Mouse (Mus musculus) left cerebral cortex, postnatal 10 days (tissue): ENCODE results near the gene Ndufaf3. TPM values are rescaled to one million over a fixed set of nuclear protein-coding genes. Genes with fewer than 3 reads are reported as not detected.
A peak's percentile ranks its signal among the peaks of the same experiment; 100 is the strongest.

Experiments
- DNase-seq, 2 experiments: peaks; one replicate each; pipeline ENCODE4 v3.0.0; 2021 to 2022; ENCODE audit warnings: low spot score in 2 of 2, mixed read lengths in 1 of 2; ENCODE audit errors: extremely low spot score in 1 of 2
- intact Hi-C: fragments of 180-260 bp; cut with DNase I; formaldehyde crosslinking; loops from one replicate; pipeline ENCODE4 v1.15.1; 2025
- total RNA-seq, 2 experiments: library from RNA; stranded (reverse); gene quantifications; 2 replicates each; pipeline ENCODE4 v1.2.3; 2021

Ndufaf3 gene
- total RNA-seq, 2 experiments from 2014 or later = 53.3 to 57.0 TPM

- intact Hi-C loops = no loop called here
- DNase-seq = no peak
Observed at GRCm38 (mm10) chr9:108575321-108576297, 8.4 kb upstream of the Ndufaf3 start.

DNA sequence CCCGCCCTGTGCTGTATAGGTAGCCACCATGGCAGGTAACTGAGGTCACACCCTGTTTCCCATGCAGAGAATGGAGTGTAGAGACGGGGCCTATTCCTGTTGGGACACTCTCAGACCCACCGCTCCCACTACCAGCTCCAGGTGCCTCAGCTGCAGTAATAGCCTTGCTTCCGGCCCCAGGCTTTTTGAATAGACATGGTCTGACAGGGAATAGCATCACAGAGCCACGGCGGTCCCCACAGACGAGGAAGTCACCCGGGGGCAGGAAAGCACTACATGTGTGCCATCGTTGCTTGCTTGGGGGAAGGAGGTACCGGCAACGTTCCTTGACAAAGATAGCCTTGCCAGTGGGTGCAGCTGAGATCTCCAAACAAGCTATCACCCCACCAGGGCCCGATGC lies 7.7 kb upstream of the Ndufaf3 start:
- intact Hi-C loops = no loop called here
- no peak for DNase-seq

DNA sequence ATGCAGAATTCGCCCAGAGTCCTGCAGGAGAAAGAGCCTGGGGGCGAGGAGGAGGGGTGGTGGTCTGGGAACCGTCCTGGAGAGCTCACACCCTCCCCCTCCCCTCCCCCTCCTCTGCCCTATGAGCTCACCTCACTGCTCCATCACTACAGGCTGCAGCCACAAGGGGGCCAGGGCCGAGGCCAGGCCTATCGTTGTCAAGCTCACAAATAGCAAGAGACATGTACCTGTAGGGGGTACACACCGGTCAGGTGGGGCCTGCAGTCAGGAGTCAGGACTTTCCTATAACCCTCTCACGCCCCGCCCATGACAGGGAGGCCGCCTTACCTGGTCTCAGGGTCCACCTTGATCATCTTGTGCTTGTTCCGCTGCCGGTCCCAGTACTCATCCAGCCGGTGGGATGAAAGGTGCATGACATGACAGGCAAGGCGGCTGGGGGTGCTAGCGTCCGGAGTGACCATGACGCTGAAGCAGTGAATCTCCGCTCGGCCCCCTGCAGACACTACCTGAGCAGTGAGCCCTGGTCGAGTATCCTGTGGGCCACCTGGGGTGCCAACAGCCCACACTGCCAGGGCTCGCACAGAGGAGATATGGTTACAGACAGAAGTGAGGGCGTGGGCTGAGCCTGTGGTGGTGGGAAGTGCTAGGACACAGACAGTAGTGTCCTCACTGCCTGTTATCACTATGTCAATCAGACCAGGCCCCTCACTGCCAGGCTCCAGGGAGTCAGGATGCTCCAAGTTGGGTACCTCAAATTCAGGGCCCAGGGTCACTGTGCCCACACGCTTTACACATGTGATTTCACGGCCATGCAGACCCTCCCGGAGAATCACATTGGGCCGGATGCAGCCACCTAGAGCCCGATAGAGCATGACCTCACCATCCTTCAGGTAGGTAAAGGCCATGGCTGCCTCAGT lies 6.8 kb upstream of the Ndufaf3 start:
- intact Hi-C loops = no loop called here
- DNase-seq = peak in 1 of 2 experiments; percentile 82

- intact Hi-C loops = no loop called here
- peak in 1 of 2 experiments; percentile 2 for DNase-seq
Observed at GRCm38 (mm10) chr9:108572321-108572720, 5.1 kb upstream of the Ndufaf3 start.

DNA sequence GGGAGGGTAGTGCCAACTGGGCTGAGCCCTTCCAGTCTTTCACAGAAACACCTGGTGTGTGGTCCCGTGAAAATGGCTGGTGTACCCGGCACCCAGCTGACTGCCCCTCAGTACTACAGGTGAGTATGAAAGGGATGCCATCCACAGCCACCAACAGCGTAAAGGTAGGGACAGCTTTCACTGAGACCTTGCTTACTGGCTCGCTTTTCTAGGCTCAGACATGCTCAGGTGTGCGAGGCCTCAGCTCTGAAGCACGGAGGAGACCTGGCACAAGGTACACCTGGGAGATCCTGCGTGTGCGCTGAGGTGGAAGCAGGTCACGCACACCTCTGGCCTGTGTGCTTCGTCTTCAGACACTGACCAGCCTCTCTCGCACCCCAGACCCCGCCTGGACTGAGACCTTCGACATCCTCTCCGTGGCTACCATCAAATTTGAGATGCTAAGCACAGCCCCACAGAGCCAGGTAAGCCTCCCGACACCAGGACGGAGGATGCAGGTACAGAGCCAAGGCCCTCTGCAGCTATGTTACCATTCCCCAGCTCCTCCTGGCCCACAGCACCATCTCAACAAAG lies 4.3 kb upstream of the Ndufaf3 start:
- peak in 1 of 2 experiments; percentile 3 for DNase-seq
- intact Hi-C loops = no loop called here

GRCm38 (mm10) chr9:108570207-108570896 lies 3.1 kb upstream of the Ndufaf3 start:
- intact Hi-C loops = no loop called here
- DNase-seq = peak; percentile 53 to 89

GRCm38 (mm10) chr9:108569381-108570206 lies 2.4 kb upstream of the Ndufaf3 start, which contains the start of gene Dalrd3:
Dalrd3 (plus strand) TSS chr9:108569886.
- intact Hi-C loops = no loop called here
- DNase-seq = peak; percentile 90 to 93

DNA sequence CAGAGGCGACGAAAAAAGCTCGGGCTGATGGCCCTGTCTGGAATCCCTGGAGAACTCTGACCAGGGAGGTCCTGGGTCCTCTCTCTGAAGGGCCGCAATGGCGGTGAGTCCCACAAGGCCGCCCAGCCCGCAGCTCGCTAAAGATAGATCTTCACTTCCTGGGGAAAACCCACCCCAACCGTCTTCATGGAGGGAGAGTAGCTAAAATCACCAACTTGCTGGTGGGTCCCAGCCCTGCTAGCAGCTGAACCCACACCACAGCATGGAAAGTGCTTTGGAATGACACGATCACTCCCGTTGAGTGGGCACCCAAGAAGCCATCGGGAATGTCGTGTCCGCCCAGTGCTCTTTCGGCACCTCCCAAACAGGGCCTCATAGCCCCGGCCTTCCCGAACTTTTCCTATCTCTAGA lies 1.3 kb upstream of the Ndufaf3 start:
- intact Hi-C loops = no loop called here
- no peak for DNase-seq

GRCm38 (mm10) chr9:108567931-108568419 lies 741 bp upstream of the Ndufaf3 start:
- no peak for DNase-seq
- intact Hi-C loops = no loop called here

DNA sequence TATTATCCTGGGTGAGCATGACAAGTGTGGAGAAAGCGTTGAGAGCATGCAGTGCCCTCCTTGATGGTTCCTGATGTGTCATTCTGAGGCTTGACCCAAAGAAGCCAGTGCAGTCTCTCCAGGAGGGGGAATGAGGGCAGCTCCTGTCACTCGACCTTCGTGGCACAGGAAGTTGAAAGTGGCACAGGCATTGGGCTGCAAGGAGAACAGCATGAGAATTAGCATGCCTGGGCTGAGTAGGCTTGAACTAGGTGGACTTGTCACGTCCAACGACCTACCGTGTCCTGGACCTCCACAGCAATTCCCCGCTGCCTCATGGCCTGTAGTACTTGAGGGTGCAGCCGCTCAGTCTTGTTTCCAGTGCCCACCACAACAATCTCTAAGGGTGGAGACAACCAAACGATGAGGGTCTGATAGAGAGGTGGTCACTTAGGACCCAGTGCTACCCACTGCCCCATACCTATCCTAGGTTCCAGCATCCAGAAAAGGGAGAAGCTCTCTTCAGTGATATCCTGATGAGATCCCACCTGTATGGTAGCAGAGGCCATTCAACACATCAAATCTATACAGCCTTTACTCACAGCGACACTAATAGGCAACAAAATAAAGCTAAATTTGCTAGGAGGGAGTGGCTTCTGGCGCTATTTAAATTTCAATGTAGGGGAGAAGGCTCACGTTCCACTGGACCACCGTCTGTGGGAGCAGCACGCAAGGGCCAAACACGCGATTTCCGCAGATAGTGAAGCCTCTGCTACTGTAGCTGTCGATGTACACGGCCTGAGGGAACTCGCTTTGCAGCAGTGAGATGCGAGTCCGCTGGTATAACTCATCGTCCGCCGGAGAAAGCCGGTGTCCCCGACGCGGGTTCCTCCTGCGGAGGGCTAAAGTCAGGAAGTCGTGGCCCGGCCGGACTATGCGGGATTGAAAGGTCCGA lies 1.1 kb downstream of the Ndufaf3 start:
- DNase-seq = no peak
- intact Hi-C loops = no loop called here

- no peak for DNase-seq
- intact Hi-C loops = no loop called here
Observed at GRCm38 (mm10) chr9:108564131-108564530, 3.1 kb downstream of the Ndufaf3 start.

- no peak for DNase-seq
- intact Hi-C loops = no loop called here
Observed at GRCm38 (mm10) chr9:108563671-108564070, 3.6 kb downstream of the Ndufaf3 start.

DNA sequence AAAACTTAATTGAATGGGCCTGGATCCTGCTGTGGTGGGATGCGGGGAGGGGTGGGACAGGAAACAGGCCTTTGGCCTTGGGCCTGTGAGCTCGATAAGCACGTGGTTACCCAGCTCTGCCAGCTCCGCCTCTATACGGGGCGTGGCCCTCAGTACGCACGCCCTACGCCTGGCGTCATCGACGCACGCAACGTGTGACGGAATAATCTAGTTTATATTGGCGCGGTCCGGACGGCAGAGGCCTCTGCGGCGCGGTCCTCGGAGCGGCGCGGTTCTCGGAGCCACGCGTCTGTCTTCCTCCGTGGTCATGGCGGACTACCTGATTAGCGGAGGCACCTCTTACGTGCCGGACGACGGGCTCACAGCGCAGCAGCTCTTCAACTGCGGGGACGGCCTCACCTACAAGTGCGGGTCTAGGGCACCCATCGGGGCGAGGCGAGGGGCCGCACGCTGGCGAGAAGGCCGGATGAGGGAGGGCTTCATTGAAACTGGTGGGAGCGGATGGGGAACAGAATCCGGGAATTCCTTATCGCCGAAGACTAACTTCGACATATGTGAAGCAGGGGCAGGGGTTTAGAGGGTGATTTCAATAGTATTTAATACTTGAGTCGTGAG lies 6.9 kb downstream of the Ndufaf3 start, which contains the start of gene Impdh2:
TSS of gene Impdh2 (plus strand) at position 60 of the 615 bp plus-strand sequence.
- intact Hi-C loops = no loop called here
- peak; percentile 95 to 97 for DNase-seq

DNA sequence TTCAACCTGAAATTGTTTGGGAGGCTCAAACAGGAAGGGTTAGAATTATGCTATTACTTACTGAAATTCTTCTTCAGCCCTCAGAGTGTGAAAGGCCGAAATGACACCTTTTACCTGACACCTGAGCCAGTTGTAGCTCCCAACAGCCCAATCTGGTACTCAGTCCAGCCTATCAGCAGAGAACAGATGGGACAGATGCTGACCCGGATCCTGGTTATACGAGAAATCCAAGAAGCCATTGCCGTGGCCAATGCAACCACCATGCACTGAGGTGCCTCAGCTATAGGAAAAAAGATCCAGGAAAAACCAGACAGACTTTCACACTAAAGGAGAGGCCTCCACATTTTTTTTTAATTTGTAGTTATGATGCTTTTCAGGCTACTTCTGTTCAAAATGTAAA lies 8.1 kb downstream of the Ndufaf3 start:
- no peak for DNase-seq
- intact Hi-C loops = loop anchor here (1.0 to 5.0 kb wide), 2 partner anchors 24 to 42 kb away; partner anchors contain the start of gene Qrich1

DNA sequence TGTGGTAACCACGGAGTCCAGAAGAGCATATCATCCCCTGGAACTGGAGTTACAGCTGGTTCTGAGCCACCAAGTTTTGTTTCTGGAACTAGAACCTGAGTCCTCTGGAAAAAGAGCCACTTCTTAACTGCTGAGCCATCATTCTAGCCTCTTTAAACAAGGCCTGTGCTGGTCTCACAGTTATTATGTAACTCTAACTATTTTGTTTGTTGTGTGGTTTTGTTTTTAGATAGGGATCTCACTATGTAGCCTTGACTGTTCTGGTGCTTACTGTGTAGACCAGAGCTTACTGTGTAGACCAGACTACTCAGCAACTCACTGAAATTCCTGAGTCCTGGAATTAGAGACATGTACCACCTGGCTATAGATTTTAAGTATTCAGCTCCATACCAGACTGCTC lies 20.4 kb downstream of the Ndufaf3 start:
- no peak for DNase-seq
- intact Hi-C loops = no loop called here

- DNase-seq = no peak
- intact Hi-C loops = no loop called here
Observed at GRCm38 (mm10) chr9:108545986-108546385, 21.2 kb downstream of the Ndufaf3 start.
